12 mouse cellular contexts compared by ENCODE assay signal in the genomic region with DNA sequence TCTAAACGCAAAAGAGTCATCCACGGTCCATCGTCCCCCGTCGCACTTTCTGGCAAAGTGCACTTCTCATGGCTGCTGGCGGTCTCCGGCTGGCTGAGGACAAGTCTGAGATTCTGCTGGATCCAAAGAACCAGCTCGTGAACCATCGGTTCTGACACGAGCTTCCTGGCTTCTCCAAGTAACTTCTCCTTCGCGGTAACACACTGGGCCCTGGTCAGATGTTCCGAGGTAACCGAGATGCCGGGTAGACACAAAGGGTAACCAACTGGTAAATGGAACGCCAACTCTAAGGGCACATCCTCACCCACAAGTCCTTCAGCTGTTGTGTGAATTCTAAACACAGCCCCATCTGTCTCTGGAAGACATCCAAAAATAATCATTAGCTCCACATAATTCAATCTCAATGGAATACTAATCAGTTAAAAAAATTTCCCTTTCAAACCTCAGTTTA. TPM values are rescaled to one million over a fixed set of nuclear protein-coding genes. Genes with fewer than 3 reads are reported as not detected.
DNase-seq lines count a peak whose midpoint lies in the region; ATAC-seq and TF ChIP-seq lines count a peak whose summit lies in the region.
"Had no signal": no experiment of that assay in that cellular context is flagged by ENCODE, and none has a peak within 500 bp of the region (broad histone marks: within the 10 kb centered on the region; RNA-seq: fewer than 3 reads in every experiment).

No protein-coding gene starts in this region.

- WGBS in lung, embryonic 15.5 days: 64% methylated on average over 16 of the region's 16 CpGs
- WGBS in liver, embryonic 11.5 days: 90% methylated on average over 16 of the region's 16 CpGs
- 86% methylated on average over 16 of the region's 16 CpGs for WGBS in liver, postnatal 0 days (ENCODE audit: insufficient replicate concordance)

- no peak for TF ChIP-seq CTCF in layer of hippocampus, adult 2 months (conservative IDR thresholded peaks at IDR 0.05)
- TF ChIP-seq CTCF in liver, postnatal 0 days (IDR thresholded peaks at IDR 0.05; ENCODE audit: low read depth): no peak

- no peak overlapping the region for H3K27ac ChIP-seq in lung, embryonic 15.5 days
- peak overlapping the region; percentile 89 for H3K27ac ChIP-seq in layer of hippocampus, adult 2 months
- no peak overlapping the region for H3K27ac ChIP-seq in liver, embryonic 11.5 days (ENCODE audit: low read depth, low read length)
- H3K27ac ChIP-seq in liver, postnatal 0 days (ENCODE audit: low read depth): no peak overlapping the region
- H3K27ac ChIP-seq: hindbrain, embryonic 15.5 days had no signal

- DNase-seq in lung, postnatal 14 days: no peak
- peak; percentile 89 to 91 for DNase-seq in cerebellum, postnatal 10 days
- peak; percentile 48 to 49 for DNase-seq in layer of hippocampus, adult 2 months (ENCODE audit: low spot score in 2 of 2)
- DNase-seq in frontal cortex, postnatal 36 days (ENCODE audit: low spot score in 2 of 2): no peak
- no peak for DNase-seq in liver, embryonic 11.5 days (ENCODE audit: low spot score)
- no peak for DNase-seq in liver, postnatal 0 days
- DNase-seq: adrenal gland, postnatal 36 days; kidney, adult 9 months; lung, postnatal 10 days had no signal

- H3K27me3 ChIP-seq in lung, embryonic 15.5 days: no peaks in the 10 kb centered on the region
- H3K27me3 ChIP-seq in liver, embryonic 11.5 days (replicated peaks; ENCODE audit: control insufficient read depth, insufficient read depth, low read length): no peaks in the 10 kb centered on the region
- no peaks in the 10 kb centered on the region for H3K27me3 ChIP-seq in liver, postnatal 0 days (ENCODE audit: insufficient read depth, low read length)
- H3K27me3 ChIP-seq: hindbrain, embryonic 15.5 days had no signal

- peaks cover 7% of the 10 kb centered on the region; the same call in 1 of the 2 replicates for H3K4me1 ChIP-seq in lung, embryonic 15.5 days
- H3K4me1 ChIP-seq in liver, embryonic 11.5 days (replicated peaks; ENCODE audit: control insufficient read depth, insufficient read depth, low read length): peaks cover 3% of the 10 kb centered on the region; the same call in 1 of the 2 replicates
- no peaks in the 10 kb centered on the region for H3K4me1 ChIP-seq in liver, postnatal 0 days (ENCODE audit: insufficient read depth)

- peak overlapping the region; percentile 18; the same call in 1 of the 2 replicates for H3K4me2 ChIP-seq in lung, embryonic 15.5 days
- no peak overlapping the region for H3K4me2 ChIP-seq in liver, embryonic 11.5 days
- no peak overlapping the region for H3K4me2 ChIP-seq in liver, postnatal 0 days (ENCODE audit: low read depth, low read length)
- H3K4me2 ChIP-seq: hindbrain, embryonic 15.5 days had no signal

- H3K9me3 ChIP-seq in lung, embryonic 15.5 days: no peaks in the 10 kb centered on the region
- H3K9me3 ChIP-seq in liver, embryonic 11.5 days (ENCODE audit: control insufficient read depth, low read length): no peaks in the 10 kb centered on the region
- H3K9me3 ChIP-seq in liver, postnatal 0 days (ENCODE audit: low read length): no peaks in the 10 kb centered on the region
- H3K9me3 ChIP-seq: G1E; hindbrain, embryonic 15.5 days had no signal

- no peak for TF ChIP-seq EP300 in liver, postnatal 0 days (IDR thresholded peaks at IDR 0.05; ENCODE audit: low read depth)

- H3K36me3 ChIP-seq in lung, embryonic 15.5 days: no peaks in the 10 kb centered on the region
- no peaks in the 10 kb centered on the region for H3K36me3 ChIP-seq in liver, embryonic 11.5 days (ENCODE audit: control insufficient read depth, insufficient read depth, low read length)
- H3K36me3 ChIP-seq in liver, postnatal 0 days (replicated peaks; ENCODE audit: insufficient read depth, low read length): no peaks in the 10 kb centered on the region
- H3K36me3 ChIP-seq: hindbrain, embryonic 15.5 days had no signal

- no peak for ATAC-seq in lung, embryonic 15.5 days (ENCODE audit: borderline replicate concordance, extremely low read depth, low FRiP score, low TSS enrichment)
- no peak for ATAC-seq in liver, embryonic 11.5 days (replicated peaks; ENCODE audit: low FRiP score)
- ATAC-seq in liver, postnatal 0 days: no peak

- no peak overlapping the region for H3K4me3 ChIP-seq in lung, embryonic 15.5 days
- H3K4me3 ChIP-seq in layer of hippocampus, adult 2 months: peak overlapping the region; percentile 48
- no peak overlapping the region for H3K4me3 ChIP-seq in liver, embryonic 11.5 days (ENCODE audit: low read depth, low read length)
- no peak overlapping the region for H3K4me3 ChIP-seq in liver, postnatal 0 days (ENCODE audit: low read depth, low read length)
- H3K4me3 ChIP-seq: hindbrain, embryonic 15.5 days had no signal

- no peak overlapping the region for H3K9ac ChIP-seq in lung, embryonic 15.5 days
- H3K9ac ChIP-seq in liver, embryonic 11.5 days (ENCODE audit: low read depth, low read length): no peak overlapping the region
- no peak overlapping the region for H3K9ac ChIP-seq in liver, postnatal 0 days (replicated peaks)
- H3K9ac ChIP-seq: hindbrain, embryonic 15.5 days had no signal

RNA-seq across cellular contexts. Expression of a gene that starts 12.6 kb away (rescaled TPM):
- polyA plus RNA-seq in lung, embryonic 15.5 days (2015; fragmentation: Nextera tagmentation; extraction: Ambion mirVana): 3.4 and 3.7 TPM in 2 replicates
- 10 to 100 TPM; 26.3 to 31.2 TPM for total RNA-seq in layer of hippocampus, adult 2 months (2021)
- polyA plus RNA-seq in liver, embryonic 11.5 days (2014; fragmentation: Nextera tagmentation; extraction: Ambion mirVana): 2.9 and 3.7 TPM in 2 replicates
- 5.9 and 8.2 TPM in 2 replicates for polyA plus RNA-seq in liver, postnatal 0 days (2015; fragmentation: Nextera tagmentation; extraction: Ambion mirVana)

Comparison
In these comparisons a context has a peak if more than half of its experiments do, and no peak if none do; other contexts are left out.
1. DNase-seq: peak in cerebellum, postnatal 10 days (2 of 2) and layer of hippocampus, adult 2 months (2 of 2); none in lung, postnatal 14 days (single experiment), frontal cortex, postnatal 36 days (0 of 2), liver, embryonic 11.5 days (single experiment) and liver, postnatal 0 days (single experiment).